Mouse (Mus musculus): Measurements from ENCODE around the gene Tbxas1. TPM values are rescaled to one million over a fixed set of nuclear protein-coding genes. Genes with fewer than 3 reads are reported as not detected.

The Tbxas1 gene
- polyA plus RNA-seq, 1 experiment, result 5.1 TPM

DNA sequence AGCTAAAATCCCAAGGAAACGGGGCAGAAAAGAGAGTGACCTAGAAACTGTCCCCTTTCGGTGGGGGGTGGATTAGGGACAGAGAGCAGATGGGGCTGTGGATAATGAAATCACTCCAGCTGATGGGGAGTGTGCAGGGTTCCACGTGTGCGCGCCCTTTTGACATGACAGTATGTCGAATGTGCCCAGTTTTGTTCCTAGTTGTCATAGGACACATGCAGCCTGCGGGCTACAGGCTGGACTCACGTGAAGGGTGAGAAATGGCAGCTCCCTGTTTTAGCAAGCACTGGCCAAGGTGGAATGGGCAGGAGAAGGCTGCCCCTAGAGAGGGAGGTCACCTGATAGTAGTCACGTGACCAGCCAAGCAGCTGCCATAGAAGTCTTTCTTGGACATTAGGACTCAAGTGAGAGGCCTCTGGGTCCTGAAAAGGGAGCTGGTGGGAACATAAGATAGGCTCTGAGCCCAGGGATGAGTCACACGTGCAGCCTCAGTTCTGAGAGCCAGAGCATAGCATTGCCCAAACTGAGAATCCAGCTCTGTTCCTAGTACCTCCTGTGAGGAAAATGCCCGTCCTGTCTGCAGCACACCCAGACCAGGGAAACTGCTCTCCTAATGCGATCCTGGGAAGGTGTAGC is 85.7 kb downstream of the Tbxas1 start:
- no peak for DNase-seq (ENCODE audit: low spot score)

DNA sequence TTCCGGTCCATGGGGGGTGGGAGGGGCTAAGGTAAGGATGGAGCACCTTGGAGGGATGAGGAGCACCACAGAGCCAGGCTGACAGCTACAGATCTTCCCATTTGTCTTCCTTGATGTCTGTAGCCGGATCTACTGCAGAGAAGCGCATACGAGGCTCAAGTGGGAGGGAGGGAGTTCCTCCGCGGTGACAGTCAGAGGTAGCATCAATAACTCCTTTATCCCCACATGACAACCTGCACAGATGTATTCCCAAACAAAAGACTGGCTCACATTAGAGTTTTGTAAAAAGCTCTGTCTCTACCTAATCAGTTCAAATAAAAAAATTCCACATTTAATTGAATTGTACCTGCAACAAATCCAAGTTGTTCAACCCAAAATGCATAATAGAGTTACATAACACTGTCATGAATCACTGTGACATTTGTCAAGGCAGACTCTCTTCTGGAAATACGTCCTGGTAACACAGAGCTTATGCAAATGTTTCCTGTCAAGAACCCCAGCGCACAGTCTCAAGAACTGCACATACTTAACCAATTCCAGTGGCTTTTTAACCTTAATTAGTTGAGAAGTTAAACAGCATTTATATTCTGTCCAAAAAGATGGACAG is 86.3 kb downstream of the Tbxas1 start:
- no peak for DNase-seq (ENCODE audit: low spot score)

DNA sequence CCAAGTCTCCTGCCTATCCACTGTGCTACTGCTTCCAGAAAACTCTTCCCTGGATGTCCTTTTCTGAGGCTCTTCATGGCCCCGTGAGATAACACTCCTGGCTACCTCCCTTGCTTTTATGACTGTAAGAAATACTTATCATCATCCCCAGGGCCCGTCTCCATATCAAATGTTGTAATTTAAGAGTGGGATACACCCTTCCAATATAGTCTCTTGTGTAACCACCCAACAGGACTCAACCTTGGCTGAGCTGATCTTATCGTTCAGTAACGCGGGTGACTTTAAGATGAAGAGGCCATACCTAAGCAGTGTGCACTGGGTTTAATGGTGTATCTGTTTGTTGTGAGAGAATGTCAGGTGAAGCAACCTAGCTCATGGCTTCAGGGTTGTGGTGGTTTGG is 91.6 kb downstream of the Tbxas1 start:
- no peak for DNase-seq (ENCODE audit: low spot score)

DNA sequence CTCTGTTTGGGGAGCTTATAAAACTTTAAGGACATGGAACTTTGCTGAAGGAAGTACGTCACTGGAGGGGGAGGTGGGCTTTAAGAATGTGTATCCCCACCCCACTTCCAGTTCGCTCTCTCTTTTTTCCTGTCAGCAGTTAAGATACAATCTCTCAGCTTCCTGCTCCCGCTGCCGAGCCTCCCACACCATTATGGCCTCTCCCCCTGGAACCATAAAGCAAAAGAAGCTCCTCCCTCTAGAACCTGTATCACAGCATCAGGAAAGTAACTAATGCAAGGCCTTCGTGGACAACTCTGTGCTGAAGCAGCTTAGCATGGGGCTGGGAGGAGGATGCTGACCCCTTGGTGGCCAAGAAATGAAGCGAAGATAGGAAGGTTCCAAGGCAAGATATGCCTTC is 92.1 kb downstream of the Tbxas1 start:
- no peak for DNase-seq (ENCODE audit: low spot score)

DNA sequence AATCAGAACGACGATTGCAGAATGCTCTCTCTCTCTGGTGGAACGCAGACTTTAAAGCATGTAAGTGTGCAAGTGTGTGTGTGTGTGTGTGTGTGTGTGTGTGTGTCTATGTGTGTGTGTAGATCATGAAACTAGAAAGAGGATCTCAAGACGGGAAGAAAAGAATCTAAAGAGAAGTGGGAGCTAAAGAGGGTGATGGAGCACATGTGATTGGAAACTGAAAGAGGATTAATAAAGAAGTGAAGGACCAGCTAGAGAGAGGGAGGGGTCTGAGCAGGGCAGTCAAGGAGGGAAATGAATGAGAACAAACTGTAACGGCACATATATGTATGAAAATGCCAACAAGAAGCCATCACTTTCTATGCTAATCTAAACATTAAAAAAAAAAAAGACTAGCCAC is 92.8 kb downstream of the Tbxas1 start:
- DNase-seq (ENCODE audit: low spot score), result no peak

DNA sequence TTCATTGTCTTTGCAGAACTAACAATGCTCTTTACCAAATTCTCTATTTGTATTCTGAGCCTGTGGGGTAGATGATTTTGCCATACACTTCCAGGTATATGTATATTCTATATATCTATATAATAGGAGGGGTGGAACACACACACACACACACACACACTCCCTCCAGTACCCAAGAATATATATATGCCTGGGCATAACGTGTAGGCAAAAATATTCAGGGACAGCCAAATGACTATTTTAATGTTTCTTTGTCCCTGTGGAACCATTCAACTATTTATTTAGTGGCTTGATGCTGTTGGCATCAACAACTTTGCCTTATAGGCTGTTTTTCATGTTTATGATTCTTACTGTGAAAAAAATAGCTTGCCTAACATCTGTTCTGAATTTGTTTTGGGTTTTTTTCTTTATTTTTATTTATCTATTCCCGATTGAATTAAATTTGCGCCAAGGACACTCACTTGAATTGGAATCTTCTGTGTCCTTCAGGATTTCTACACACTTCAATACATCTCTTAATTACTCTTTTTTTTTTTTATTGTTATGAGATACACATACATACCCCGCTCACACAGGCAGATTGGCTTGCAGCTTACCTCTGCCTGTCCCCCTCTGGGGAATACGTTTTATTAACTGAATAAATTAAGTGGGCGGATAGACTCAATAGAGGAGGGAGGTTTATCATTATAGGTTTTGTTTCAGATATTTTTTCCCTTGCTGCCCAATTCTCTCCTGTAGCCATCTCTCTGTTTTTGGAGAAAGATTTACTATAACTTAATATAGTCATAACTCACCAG is 94.9 kb downstream of the Tbxas1 start:
- DNase-seq (ENCODE audit: low spot score), result no peak

DNA sequence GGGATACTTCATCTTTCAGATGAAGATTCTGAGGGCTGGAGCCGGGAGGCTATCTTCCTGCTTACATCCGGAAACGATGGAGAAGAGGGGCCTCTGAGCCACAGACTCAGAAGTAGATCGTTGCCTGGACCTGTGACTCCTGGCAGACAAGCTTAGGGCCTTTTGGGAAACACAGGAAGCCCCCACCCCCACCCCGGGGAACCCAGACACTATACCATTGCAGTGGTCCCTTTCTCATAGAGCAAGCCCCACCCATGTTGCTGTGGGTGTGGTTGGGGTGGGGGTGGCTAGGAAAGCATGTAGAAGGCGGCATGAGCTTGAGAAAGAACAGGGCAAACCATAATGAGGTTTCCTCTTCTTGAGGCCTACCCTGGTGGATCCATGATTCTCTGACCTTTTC is 95.6 kb downstream of the Tbxas1 start:
- no peak for DNase-seq (ENCODE audit: low spot score)

DNA sequence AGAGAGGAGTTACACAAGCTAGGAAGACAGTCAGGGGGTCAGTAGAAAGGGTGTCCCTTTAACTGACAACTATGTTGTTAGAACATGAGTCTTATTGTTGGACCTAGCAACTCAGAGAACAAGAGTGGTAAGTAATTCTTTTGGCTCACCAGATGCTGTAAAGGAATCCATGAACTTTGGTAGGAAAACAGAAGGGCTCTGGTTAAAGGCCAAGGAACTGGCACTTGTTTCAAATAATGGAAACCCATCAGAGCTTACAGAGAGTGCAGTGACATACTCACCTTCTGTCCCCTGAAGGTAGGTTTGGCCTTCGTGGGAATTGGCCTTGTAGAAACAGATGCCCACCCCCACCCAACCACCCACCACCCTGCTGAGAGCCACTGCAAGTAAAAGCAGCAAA is 97.6 kb downstream of the Tbxas1 start:
- no peak for DNase-seq (ENCODE audit: low spot score)

DNA sequence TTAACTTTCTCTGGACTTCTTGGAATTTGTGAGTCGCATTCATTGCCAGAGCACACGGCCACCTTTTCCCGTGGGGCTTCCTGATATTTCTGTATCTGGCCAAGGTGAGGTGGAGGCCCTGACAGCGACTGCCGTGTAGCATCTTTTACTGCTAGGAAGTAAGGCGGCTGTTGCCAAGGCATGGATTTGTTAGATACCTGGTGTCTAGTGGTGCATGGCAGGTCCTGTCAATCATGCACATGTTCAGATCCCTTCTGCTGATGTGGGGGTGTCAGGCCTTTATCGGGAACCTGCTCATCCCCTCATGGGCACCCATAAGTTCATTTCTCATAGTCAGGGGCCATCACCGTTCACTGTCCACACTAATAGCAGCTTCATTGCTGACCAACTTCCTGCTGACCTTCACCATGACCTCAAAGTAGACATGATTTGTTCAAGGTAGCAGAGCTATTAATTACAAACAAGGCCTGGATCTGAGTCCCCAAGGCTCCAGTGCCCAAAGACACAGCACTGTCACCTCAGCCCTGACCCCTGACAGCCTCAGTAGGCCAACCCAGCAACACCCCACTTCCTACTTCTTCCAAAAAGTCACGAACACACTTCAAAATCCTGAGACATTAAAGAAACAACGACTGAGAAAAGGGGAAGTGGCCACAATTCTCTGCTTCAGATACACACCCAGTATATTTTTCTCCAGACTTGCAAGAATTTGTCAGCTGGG is 98.4 kb downstream of the Tbxas1 start:
- DNase-seq (ENCODE audit: low spot score), result no peak

DNA sequence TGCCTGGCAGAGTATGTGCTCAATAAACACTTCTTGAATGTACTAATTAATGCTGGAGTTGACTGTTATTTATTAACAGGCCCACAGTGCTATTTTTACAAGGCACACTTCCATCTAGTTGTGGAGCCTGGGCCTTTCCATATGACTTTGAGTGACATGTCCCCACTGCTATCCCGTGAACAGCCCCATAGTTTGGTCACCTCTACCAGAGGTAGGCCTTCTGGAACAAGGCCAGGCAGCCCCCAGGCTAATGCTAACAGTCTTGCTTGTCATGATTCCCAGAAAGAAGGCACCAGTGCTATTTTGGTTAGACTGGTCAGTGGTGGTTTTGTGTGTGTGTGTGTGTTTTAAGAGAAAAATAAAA is 98.9 kb downstream of the Tbxas1 start:
- DNase-seq (ENCODE audit: low spot score), result no peak

DNA sequence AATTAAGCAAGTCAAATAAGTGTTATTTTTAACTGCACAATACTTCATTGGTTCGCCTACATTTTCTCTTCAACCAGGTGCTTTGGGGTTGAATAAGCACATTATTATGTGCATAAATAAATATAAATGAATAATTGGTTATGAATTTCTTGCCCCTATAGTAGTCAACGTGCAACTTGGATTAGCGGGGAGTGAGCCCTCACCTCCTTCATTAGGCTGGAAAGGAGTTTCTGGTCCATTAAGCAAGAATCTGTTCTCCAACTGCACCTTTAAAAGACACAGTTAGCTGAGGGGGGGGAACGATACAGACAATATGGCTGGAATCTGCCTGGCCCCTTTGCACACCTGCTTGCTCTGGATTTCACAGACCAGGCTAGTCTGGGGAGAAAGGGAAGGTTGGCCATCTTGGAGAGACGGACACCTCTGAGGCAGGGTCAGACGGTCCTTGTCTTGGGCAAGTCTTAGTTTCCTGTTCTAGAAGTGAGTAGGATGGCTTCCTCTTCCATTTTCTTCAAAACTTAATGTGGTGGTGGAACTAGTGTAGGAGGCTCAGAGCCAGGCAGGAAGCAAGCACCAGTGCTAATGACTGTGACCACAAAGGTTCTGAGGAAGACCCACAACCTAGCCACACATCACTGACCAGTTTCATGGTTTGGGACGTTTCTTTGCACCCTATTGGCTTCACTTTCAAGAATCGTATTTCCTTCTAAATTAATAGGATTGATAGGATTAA is 99.5 kb downstream of the Tbxas1 start:
- DNase-seq (ENCODE audit: low spot score), result no peak

DNA sequence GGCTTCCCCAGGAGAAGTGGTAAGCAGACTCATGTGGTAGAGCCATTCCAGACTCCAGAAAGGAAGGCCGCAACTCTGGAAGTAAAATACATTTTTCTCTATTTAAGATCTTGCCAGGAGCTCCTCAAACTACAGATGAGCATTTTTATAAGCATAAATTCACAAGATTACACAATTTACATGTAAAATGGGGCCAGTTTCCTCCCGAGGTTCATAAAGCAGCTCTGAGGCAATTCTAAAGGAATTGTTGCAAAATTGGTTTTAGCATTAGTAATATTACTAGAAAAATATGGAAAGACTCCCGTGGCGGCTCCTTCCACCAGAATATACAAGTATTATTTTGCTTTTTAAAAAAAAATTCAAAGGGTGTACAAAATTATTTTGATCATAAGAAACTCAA is 100.7 kb downstream of the Tbxas1 start:
- no peak for DNase-seq (ENCODE audit: low spot score)

DNA sequence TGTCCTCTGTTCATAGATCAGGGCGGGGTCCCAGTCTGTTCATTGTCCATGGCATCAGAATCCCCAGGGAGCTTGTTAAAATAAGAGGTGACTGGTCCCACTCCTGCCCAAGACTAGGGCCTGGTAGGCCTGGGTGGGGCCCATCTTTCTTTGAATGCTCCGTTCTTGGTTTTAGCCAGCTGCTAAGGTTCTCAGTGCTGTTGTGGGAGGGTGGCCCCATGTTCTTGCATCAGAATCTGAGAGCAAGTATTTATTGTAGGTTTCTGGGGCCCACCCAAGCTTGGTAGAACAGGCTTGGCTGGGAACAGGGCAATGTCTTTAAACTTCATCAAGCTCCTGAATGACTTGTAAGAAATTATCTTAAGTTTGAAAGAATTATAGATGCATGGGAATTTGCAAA is 101.2 kb downstream of the Tbxas1 start:
- DNase-seq (ENCODE audit: low spot score), result no peak

DNA sequence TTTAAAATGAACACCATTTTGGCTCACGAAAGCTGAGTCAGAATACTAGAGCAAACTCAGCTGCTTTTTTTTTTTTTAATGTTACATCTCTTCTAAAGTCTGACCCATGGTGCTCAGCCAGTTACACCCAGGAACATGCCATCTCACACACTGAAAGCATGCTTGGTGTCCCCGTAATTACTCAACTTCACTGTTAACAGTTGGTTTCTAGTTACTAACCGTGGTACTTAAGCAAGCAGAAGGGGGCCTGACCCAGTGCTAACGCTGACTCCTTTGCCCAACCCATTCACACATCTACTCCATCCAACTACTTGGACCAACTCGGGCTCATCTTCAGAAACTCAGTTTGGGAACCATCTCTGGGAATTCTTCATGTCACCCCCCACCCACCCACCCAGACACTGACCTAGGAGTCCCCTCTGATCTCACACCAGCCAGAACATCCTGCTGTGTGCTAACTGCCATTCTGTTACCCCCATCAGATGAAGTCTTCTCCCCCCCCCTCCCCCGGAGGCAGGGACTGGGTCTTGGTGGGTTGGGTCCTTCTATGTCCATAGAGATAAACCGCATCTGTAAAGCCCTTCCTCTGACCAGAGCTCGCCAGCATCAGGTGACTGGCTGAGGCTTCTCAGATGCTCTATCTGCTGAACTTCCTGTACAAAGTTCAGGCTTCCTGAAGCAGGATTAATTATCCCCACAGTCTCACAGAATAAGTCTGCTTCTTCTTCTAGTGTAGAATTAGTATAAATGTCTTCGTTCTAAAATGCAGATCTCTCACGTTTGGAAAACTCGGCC is 105.9 kb downstream of the Tbxas1 start:
- no peak for DNase-seq (ENCODE audit: low spot score)

DNA sequence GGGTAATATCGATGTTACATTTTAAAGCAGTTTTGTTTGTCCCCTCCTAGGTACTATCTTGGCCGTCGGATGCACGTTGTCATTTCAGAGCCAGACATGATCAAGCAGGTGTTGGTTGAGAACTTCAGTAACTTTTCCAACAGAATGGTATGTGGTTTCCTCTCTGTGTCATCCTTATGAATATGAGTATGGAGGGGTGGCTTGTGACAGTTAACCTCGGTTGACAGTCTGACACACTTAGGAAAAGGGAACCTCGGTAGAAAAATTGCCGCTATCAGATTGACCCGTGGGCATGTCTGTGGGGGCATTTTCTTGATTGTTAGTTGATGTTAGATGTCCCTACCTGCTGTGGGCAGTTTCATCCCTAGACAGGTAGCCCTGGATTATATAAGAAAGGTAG is 106.9 kb downstream of the Tbxas1 start:
- no peak for DNase-seq (ENCODE audit: low spot score)

DNA sequence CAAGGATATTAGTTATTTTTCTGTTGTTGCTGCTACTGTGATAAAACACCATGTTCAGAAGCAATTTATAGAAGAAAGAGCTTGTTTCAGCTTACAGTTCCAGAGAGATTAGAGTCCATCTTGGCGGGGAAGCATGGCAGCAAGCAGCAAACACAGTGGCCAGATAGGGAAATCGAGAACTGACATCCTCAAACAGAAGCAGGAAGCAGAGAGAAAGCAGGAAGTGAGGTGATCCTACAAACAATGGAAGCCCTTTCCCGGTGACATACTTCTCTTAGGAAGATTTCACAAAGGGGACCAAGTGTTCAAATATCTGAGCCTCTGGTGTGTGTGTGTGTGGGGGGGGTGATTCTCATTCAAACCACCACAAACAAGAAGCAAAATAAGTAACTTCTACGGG is 107.5 kb downstream of the Tbxas1 start:
- no peak for DNase-seq (ENCODE audit: low spot score)

DNA sequence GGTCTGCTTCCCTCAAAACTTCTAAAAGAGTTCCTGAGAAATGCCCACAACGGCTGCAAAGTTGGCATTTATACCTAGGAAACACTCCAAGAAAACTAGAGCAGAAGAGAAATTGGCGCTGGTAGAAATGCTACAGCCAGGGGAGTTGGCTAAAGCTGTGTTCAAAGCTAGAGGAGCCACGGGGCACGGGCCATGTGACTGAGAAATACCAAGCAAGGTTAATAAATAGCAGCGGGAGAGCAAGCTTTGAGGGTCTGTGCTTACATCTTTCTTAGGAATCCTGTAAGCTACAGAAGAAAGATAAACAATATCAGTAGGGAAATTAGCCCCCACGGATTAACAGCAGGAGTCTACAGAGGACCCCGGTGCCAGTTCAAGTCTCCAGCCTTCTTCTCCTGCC is 107.9 kb downstream of the Tbxas1 start:
- no peak for DNase-seq (ENCODE audit: low spot score)

DNA sequence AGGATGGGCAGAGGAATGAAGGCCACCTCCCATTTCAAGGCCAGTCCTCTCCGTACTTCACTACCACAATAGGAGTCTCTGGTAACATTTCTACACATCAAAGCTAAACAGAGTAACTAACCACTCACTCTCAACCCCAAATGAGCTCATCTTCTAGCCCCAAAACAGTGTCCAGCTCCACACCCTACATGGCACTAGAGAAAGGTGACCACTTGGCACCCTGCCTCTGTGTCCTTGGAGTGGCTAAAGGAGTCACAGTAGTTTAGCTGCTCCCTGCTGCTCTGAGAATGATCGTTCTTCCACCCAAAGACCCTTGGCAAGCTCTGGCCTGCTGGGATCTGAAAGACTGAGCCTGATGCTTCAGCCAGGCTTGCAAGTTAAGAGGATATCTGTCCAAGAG is 109.4 kb downstream of the Tbxas1 start:
- no peak for DNase-seq (ENCODE audit: low spot score)

DNA sequence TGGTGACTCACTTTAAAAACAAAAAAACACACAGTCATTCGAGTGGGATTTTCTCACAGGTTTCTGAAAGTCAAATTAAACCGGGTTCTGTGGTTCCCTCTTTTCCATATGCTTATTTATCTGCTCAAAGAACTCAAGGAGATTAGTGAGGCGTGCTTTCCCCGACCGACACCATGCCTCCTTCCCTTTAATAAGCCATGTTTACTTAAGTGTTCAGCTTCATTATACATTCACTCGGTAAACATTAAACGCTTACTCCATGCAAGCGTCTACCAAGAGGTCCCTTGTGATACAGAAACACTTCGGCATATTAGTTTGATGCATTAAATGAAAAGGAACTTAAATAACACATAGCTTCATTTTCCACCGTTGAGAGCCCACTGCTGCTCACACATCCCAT is 111.4 kb downstream of the Tbxas1 start:
- DNase-seq (ENCODE audit: low spot score), result no peak

DNA sequence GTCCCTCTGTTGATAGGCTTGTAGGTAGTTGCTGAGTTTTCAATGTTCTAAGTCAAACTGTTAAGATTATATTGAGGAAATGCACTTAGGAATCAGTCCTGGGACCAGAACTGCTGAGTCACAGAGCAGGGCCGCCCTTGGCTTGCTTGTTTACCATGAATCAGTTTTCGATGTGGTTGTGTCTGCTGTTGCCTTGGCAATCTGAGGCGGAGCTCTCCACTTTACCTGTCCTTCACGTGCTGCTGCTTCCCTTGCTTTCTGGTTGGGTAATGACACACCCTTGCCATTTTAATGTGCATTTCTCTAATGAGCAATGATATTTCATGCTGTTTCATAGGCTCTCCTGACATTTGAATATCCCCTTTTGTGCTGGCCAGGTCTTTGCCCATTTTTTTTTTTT is 116.8 kb downstream of the Tbxas1 start:
- no peak for DNase-seq (ENCODE audit: low spot score)

DNA sequence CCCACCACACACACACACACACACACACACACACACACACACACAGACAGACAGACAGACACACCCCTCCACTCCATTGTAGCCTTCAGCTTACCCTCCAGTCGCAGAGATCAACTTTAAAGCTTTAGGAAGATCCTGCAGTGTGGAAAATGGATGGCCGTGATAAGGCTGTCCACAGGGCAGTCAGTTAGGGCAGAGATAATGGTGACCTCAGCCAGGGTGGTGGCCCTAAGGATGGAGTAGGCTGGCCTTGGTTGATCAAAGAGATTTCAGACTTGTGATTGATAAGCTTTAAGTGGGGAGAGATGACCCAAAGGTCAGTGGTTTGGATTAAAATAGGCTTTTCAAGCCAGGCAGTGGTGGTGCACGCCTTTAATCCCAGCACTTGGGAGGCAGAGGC is 120.6 kb downstream of the Tbxas1 start:
- DNase-seq (ENCODE audit: low spot score), result no peak
